Comparison of ENCODE assay signal across 8 mouse cellular contexts in genomic region chr4:133129391-133129790, GRCm38 (mm10). TPM values are rescaled to one million over a fixed set of nuclear protein-coding genes. Genes with fewer than 3 reads are reported as not detected.
DNase-seq lines count a peak whose midpoint lies in the region; ATAC-seq lines count a peak whose summit lies in the region.

No protein-coding gene starts in this region.

- H3K4me1 ChIP-seq in lung, embryonic 15.5 days = peaks cover 13% of the 10 kb centered on the region
- H3K4me1 ChIP-seq in embryonic facial prominence, embryonic 14.5 days (ENCODE audit: control insufficient read depth, insufficient read depth, low read length) = peaks cover 12% of the 10 kb centered on the region
- peaks cover 16% of the 10 kb centered on the region for H3K4me1 ChIP-seq in intestine, embryonic 16.5 days (ENCODE audit: control insufficient read depth, insufficient read depth, low read length)
- peaks cover 25% of the 10 kb centered on the region for H3K4me1 ChIP-seq in neural tube, embryonic 12.5 days

- ATAC-seq in lung, embryonic 15.5 days (ENCODE audit: borderline replicate concordance, extremely low read depth, low FRiP score, low TSS enrichment) = no peak
- no peak for ATAC-seq in embryonic facial prominence, embryonic 14.5 days (ENCODE audit: low read depth)
- no peak for ATAC-seq in intestine, embryonic 16.5 days
- ATAC-seq in neural tube, embryonic 12.5 days (ENCODE audit: low FRiP score, low read depth) = no peak

- H3K27me3 ChIP-seq in lung, embryonic 15.5 days = no peaks in the 10 kb centered on the region
- no peaks in the 10 kb centered on the region for H3K27me3 ChIP-seq in embryonic facial prominence, embryonic 14.5 days (replicated peaks; ENCODE audit: control insufficient read depth, insufficient read depth, low read length)
- no peaks in the 10 kb centered on the region for H3K27me3 ChIP-seq in intestine, embryonic 16.5 days (replicated peaks; ENCODE audit: control insufficient read depth, insufficient read depth, low read length)
- H3K27me3 ChIP-seq in neural tube, embryonic 12.5 days (replicated peaks) = no peaks in the 10 kb centered on the region

- WGBS in lung, embryonic 15.5 days = 39% methylated on average over 11 of the region's 11 CpGs
- 54% methylated on average over 11 of the region's 11 CpGs for WGBS in embryonic facial prominence, embryonic 14.5 days
- 47% methylated on average over 11 of the region's 11 CpGs for WGBS in intestine, embryonic 16.5 days
- 37% methylated on average over 11 of the region's 11 CpGs for WGBS in neural tube, embryonic 12.5 days

- H3K27ac ChIP-seq in lung, embryonic 15.5 days = peak overlapping the region; percentile 81
- H3K27ac ChIP-seq in embryonic facial prominence, embryonic 14.5 days (replicated peaks; ENCODE audit: low read depth, low read length) = peak overlapping the region; percentile 74
- peak overlapping the region; percentile 72 for H3K27ac ChIP-seq in intestine, embryonic 16.5 days (ENCODE audit: low read length)
- H3K27ac ChIP-seq in neural tube, embryonic 12.5 days = no peak overlapping the region

- H3K9ac ChIP-seq in lung, embryonic 15.5 days = peak overlapping the region; percentile 38
- H3K9ac ChIP-seq in embryonic facial prominence, embryonic 14.5 days (ENCODE audit: low read depth, low read length) = peak overlapping the region; percentile 59; the same call in 1 of the 2 replicates
- peak overlapping the region; percentile 67 for H3K9ac ChIP-seq in intestine, embryonic 16.5 days (ENCODE audit: low read depth, low read length)
- H3K9ac ChIP-seq in neural tube, embryonic 12.5 days = peak overlapping the region; percentile 47

- no peaks in the 10 kb centered on the region for H3K9me3 ChIP-seq in lung, embryonic 15.5 days
- H3K9me3 ChIP-seq in embryonic facial prominence, embryonic 14.5 days (ENCODE audit: control insufficient read depth, low read length) = no peaks in the 10 kb centered on the region
- no peaks in the 10 kb centered on the region for H3K9me3 ChIP-seq in intestine, embryonic 16.5 days (ENCODE audit: control insufficient read depth, low read length)
- H3K9me3 ChIP-seq in neural tube, embryonic 12.5 days = no peaks in the 10 kb centered on the region; the same call in 1 of the 2 replicates

- H3K36me3 ChIP-seq in lung, embryonic 15.5 days = 0 out of 2 replicates have a peak, but pooled peaks cover 3% of the 10 kb centered on the region
- peaks cover 4% of the 10 kb centered on the region; the same call in 1 of the 2 replicates for H3K36me3 ChIP-seq in embryonic facial prominence, embryonic 14.5 days (ENCODE audit: control insufficient read depth, insufficient read depth, low read length)
- H3K36me3 ChIP-seq in intestine, embryonic 16.5 days (ENCODE audit: control insufficient read depth, insufficient read depth, low read length) = no peaks in the 10 kb centered on the region
- H3K36me3 ChIP-seq in neural tube, embryonic 12.5 days = no peaks in the 10 kb centered on the region

- no peak for DNase-seq in lung, postnatal 25 days (ENCODE audit: low spot score)
- no peak for DNase-seq in embryonic facial prominence, embryonic 14.5 days (ENCODE audit: low spot score)
- no peak for DNase-seq in frontal cortex, postnatal 14 days (ENCODE audit: low spot score in 2 of 2)
- DNase-seq in cerebellum, postnatal 4 days (ENCODE audit: low spot score in 2 of 2) = no peak
- no peak for DNase-seq in adrenal gland, adult 2 months

- peak overlapping the region; percentile 93 for H3K4me3 ChIP-seq in lung, embryonic 15.5 days
- peak overlapping the region; percentile 96 for H3K4me3 ChIP-seq in embryonic facial prominence, embryonic 14.5 days (ENCODE audit: low read depth, low read length)
- peak overlapping the region; percentile 92 for H3K4me3 ChIP-seq in intestine, embryonic 16.5 days (ENCODE audit: low read length)
- peak overlapping the region; percentile 88 for H3K4me3 ChIP-seq in neural tube, embryonic 12.5 days

- H3K4me2 ChIP-seq in lung, embryonic 15.5 days = peak overlapping the region; percentile 78
- H3K4me2 ChIP-seq in embryonic facial prominence, embryonic 14.5 days (ENCODE audit: low read depth, low read length) = peak overlapping the region; percentile 98
- peak overlapping the region; percentile 87 for H3K4me2 ChIP-seq in intestine, embryonic 16.5 days (ENCODE audit: low read depth, low read length)
- H3K4me2 ChIP-seq in neural tube, embryonic 12.5 days (replicated peaks) = peak overlapping the region; percentile 90

RNA-seq across cellular contexts. Expression of gene Wasf2, which starts 0.9 kb away (rescaled TPM):
- polyA plus RNA-seq in lung, embryonic 15.5 days (2015; fragmentation: Nextera tagmentation; extraction: Ambion mirVana) = 120 and 136 TPM in 2 replicates
- polyA plus RNA-seq in embryonic facial prominence, embryonic 14.5 days (2014; fragmentation: Nextera tagmentation; extraction: Ambion mirVana) = 83.4 and 92.4 TPM in 2 replicates
- 76.9 and 81.9 TPM in 2 replicates for polyA plus RNA-seq in intestine, embryonic 16.5 days (2015; fragmentation: Nextera tagmentation; extraction: Ambion mirVana)
- 30.5 and 48.9 TPM in 2 replicates for polyA plus RNA-seq in neural tube, embryonic 12.5 days (2016; fragmentation: Nextera tagmentation; extraction: Ambion mirVana)
- 100 to 1,000 TPM in 1 of 2 experiments, 10 to 100 TPM in 1; 99.4 to 130 TPM for total RNA-seq in adrenal gland, adult 2 months (2021)
- 43.2 and 57.0 TPM in 2 replicates for polyA plus RNA-seq in adrenal gland, adult 2 months (2012; rRNA removed)
